Mouse (Mus musculus) embryonic fibroblast, embryonic 13.5 days (primary cell): ENCODE measurements around the gene Pan3.

Experiments used
- CTCF ChIP-seq: IDR thresholded peaks from 2 replicates; pipeline ENCODE4 v1.5.1; 2011; ENCODE audit warnings: mild to moderate bottlenecking, control low read depth, low read length, moderate library complexity, borderline replicate concordance; ENCODE audit not compliant: insufficient read depth
- POLR2A ChIP-seq: IDR thresholded peaks from 2 replicates; pipeline ENCODE4 v1.6.1; 2011; ENCODE audit warnings: low read depth, mild to moderate bottlenecking, control low read depth, low read length, moderate library complexity

- TF ChIP-seq CTCF (no peak), POLR2A (no peak)
These were observed 28.9 kb upstream of the Pan3 start for GRCm38 (mm10) chr5:147401024-147401423.
